Mouse (Mus musculus) CH12.LX (cell line): ENCODE results near the gene Cadm1. TPM values are rescaled to one million over a fixed set of nuclear protein-coding genes. Genes with fewer than 3 reads are reported as not detected.

Experiments
- DNase-seq: peaks from one replicate; pipeline ENCODE4 v3.0.0-alpha.2; 2013; ENCODE audit errors: extremely low read depth
- H3K27ac ChIP-seq: 2 replicates; pipeline ENCODE4 v1.5.1; 2012; ENCODE audit warnings: low read depth, mild to moderate bottlenecking, control low read depth, moderate library complexity; ENCODE audit not compliant: insufficient read depth
- H3K27me3 ChIP-seq: replicated peaks from 2 replicates; pipeline ENCODE3; 2012; ENCODE audit warnings: inconsistent platforms
- H3K36me3 ChIP-seq, 2 experiments: replicated peaks in 1 of 2; 2 replicates each; pipeline versions ENCODE3 to v1.6.1; 2012; ENCODE audit warnings: inconsistent platforms in 1 of 2, low read length in 1 of 2, mild to moderate bottlenecking in 1 of 2, mixed read lengths in 1 of 2, moderate library complexity in 1 of 2; ENCODE audit not compliant: control insufficient read depth in 1 of 2, insufficient read depth in 1 of 2
- H3K4me1 ChIP-seq, 2 experiments: 2 replicates each; pipeline ENCODE4 v1.6.1; 2012; ENCODE audit warnings: inconsistent platforms in 1 of 2, moderate library complexity in 1 of 2; ENCODE audit not compliant: insufficient read depth in 2 of 2, control insufficient read depth in 1 of 2
- H3K4me2 ChIP-seq: 2 replicates; pipeline ENCODE4 v1.6.1; 2012; ENCODE audit warnings: low read depth, mild to moderate bottlenecking, control low read depth; ENCODE audit not compliant: poor library complexity, insufficient read depth, severe bottlenecking
- H3K4me3 ChIP-seq, 3 experiments: fragments of 150-350 bp in 1 of 3; sonication (generic) in 1 of 3; replicated peaks in 1 of 3; 2 replicates each; pipeline versions ENCODE3 to v1.5.1; 2011 to 2012; ENCODE audit warnings: low read depth in 2 of 3, low read length in 2 of 3, mild to moderate bottlenecking in 2 of 3, moderate library complexity in 2 of 3, control low read depth in 1 of 3, improper control_type of control experiment in 1 of 3, inconsistent platforms in 1 of 3, mixed read lengths in 1 of 3; ENCODE audit not compliant: poor library complexity in 1 of 3
- H3K79me2 ChIP-seq: replicated peaks from 2 replicates; pipeline ENCODE4 v1.6.1; 2012; ENCODE audit warnings: mild to moderate bottlenecking, moderate library complexity; ENCODE audit not compliant: control insufficient read depth, poor library complexity, insufficient read depth, severe bottlenecking; ENCODE audit errors: extremely low read depth
- H3K9ac ChIP-seq: 2 replicates; pipeline ENCODE4 v1.6.1; 2012; ENCODE audit warnings: low read depth, mild to moderate bottlenecking, control low read depth, moderate library complexity; ENCODE audit not compliant: insufficient read depth
- H3K9me3 ChIP-seq: replicated peaks from 2 replicates; pipeline ENCODE3; 2012; ENCODE audit warnings: low read length, inconsistent platforms, mixed read lengths
- BHLHE40 ChIP-seq: IDR thresholded peaks from 2 replicates; pipeline ENCODE4 v1.6.1; 2011; ENCODE audit warnings: mild to moderate bottlenecking, low read depth, low read length, improper control_type of control experiment
- E2F4 ChIP-seq: IDR thresholded peaks from 2 replicates; pipeline ENCODE4 v1.6.1; 2011; ENCODE audit warnings: low read depth, low read length, improper control_type of control experiment; ENCODE audit not compliant: insufficient replicate concordance
- HCFC1 ChIP-seq: IDR thresholded peaks from 2 replicates; pipeline ENCODE4 v1.6.1; 2012; ENCODE audit warnings: low read depth, mild to moderate bottlenecking, inconsistent platforms, low read length, improper control_type of control experiment
- IRF4 ChIP-seq: IDR thresholded peaks from 2 replicates; pipeline ENCODE4 v1.6.1; 2014; ENCODE audit warnings: low read depth, mild to moderate bottlenecking, inconsistent platforms, low read length, improper control_type of control experiment
- MAFK ChIP-seq: IDR thresholded peaks from 2 replicates; pipeline ENCODE4 v1.6.1; 2011; ENCODE audit warnings: low read length, improper control_type of control experiment; ENCODE audit not compliant: insufficient replicate concordance
- MAZ ChIP-seq: IDR thresholded peaks from 2 replicates; pipeline ENCODE4 v1.6.1; 2012; ENCODE audit warnings: low read depth, mild to moderate bottlenecking, inconsistent platforms, low read length, improper control_type of control experiment, moderate library complexity
- MYC ChIP-seq: IDR thresholded peaks from 2 replicates; pipeline ENCODE4 v1.6.1; 2011; ENCODE audit warnings: low read depth, mild to moderate bottlenecking, improper control_type of control experiment, low read length
- POLR2A ChIP-seq: IDR thresholded peaks from 2 replicates; pipeline ENCODE4 v1.6.1; 2011; ENCODE audit warnings: low read depth, mild to moderate bottlenecking, improper control_type of control experiment, low read length
- POLR2AphosphoS2 ChIP-seq: IDR thresholded peaks from 2 replicates; pipeline ENCODE4 v1.6.1; 2011; ENCODE audit warnings: low read depth, low read length, improper control_type of control experiment
- RAD21 ChIP-seq: IDR thresholded peaks from 2 replicates; pipeline ENCODE4 v1.6.1; 2011; ENCODE audit warnings: low read depth, mild to moderate bottlenecking, low read length, improper control_type of control experiment, moderate library complexity
- SIN3A ChIP-seq: IDR thresholded peaks from 2 replicates; pipeline ENCODE4 v1.6.1; 2012; ENCODE audit warnings: low read length, improper control_type of control experiment, inconsistent platforms
- TCF12 ChIP-seq: IDR thresholded peaks from 2 replicates; pipeline ENCODE4 v1.6.1; 2014; ENCODE audit warnings: low read depth, mild to moderate bottlenecking, inconsistent platforms, low read length, improper control_type of control experiment
- UBTF ChIP-seq: IDR thresholded peaks from 2 replicates; pipeline ENCODE4 v1.6.1; 2012; ENCODE audit warnings: low read depth, mild to moderate bottlenecking, inconsistent platforms, low read length, improper control_type of control experiment, moderate library complexity
- USF1 ChIP-seq: IDR thresholded peaks from 2 replicates; pipeline ENCODE4 v1.6.1; 2014; ENCODE audit warnings: low read depth, mild to moderate bottlenecking, inconsistent platforms, low read length, improper control_type of control experiment
- USF2 ChIP-seq: conservative IDR thresholded peaks from 2 replicates; pipeline ENCODE4 v1.6.1; 2011; ENCODE audit warnings: low read depth, low read length, improper control_type of control experiment
- ZC3H11A ChIP-seq: IDR thresholded peaks from 2 replicates; pipeline ENCODE4 v1.6.1; 2012; ENCODE audit warnings: low read depth, mild to moderate bottlenecking, inconsistent platforms, low read length, improper control_type of control experiment
- dilution Hi-C: fragments of 300-500 bp; cut with MboI; formaldehyde crosslinking; loops from 2 replicates; pipeline ENCODE4 v1.14.3; 2020; ENCODE audit warnings: low sequenced_read_pairs; ENCODE audit not compliant: extremely low pct_unique_long_range_greater_than_20kb, extremely low pct_ligation_motif_present
- in situ Hi-C: fragments of 300-500 bp; cut with MboI; formaldehyde crosslinking; loops from 3 replicates; pipeline ENCODE4 v1.14.3; 2019; ENCODE audit warnings: low sequenced_read_pairs, low pct_ligation_motif_present, low pct_unique_long_range_greater_than_20kb, mixed read lengths
- polyA plus RNA-seq: library from polyadenylated mRNA; unstranded; fragments of >175 nt; gene quantifications from 2 replicates; pipeline ENCODE4 v1.2.1, GENCODE M21; 2012; ENCODE audit warnings: low read depth; ENCODE audit not compliant: insufficient read length
- total RNA-seq, 2 experiments: library from RNA; depleted of rRNA; stranded (reverse); fragments of 300-350 nt in 1 of 2; fragments of >200 nt in 1 of 2; gene quantifications; 2 replicates each; pipeline ENCODE4 v1.2.3; 2012 to 2014

Cadm1 gene
- total and polyA plus RNA-seq, 3 experiments = not detected

GRCm38 (mm10) chr9:47530544-47530921 lies 560 bp downstream of the Cadm1 start:
- Histone ChIP-seq H3K4me1 (no peaks in the 10 kb centered on the region), H3K9ac (no peak overlapping the region), H3K27me3 (no peaks in the 10 kb centered on the region), H3K4me3 (no peak overlapping the region), H3K79me2 (no peaks in the 10 kb centered on the region), H3K27ac (no peak overlapping the region)
- no peak for TF ChIP-seq SIN3A
- no peak for TF ChIP-seq MAFK
- TF ChIP-seq UBTF = no peak
- TF ChIP-seq POLR2A = no peak
- TF ChIP-seq MAZ = no peak
- no peak for TF ChIP-seq RAD21
- no peak for TF ChIP-seq BHLHE40
- TF ChIP-seq TCF12 = no peak
- TF ChIP-seq MYC = no peak
- TF ChIP-seq, all 38 proteins: peak for 0
- Histone ChIP-seq H3K9me3 (peaks cover 73% of the 10 kb centered on the region), H3K36me3 (no peaks in the 10 kb centered on the region), H3K4me2 (no peak overlapping the region)
- dilution Hi-C loops (no loop called here), in situ Hi-C loops (no loop called here)
- DNase-seq = no peak

- H3K36me3 ChIP-seq = no peaks in the 10 kb centered on the region
- H3K9ac ChIP-seq = no peak overlapping the region
- TF ChIP-seq UBTF (no peak), HCFC1 (no peak), IRF4 (no peak), POLR2AphosphoS2 (no peak), SIN3A (no peak), E2F4 (no peak), BHLHE40 (no peak), USF1 (no peak), USF2 (no peak), ZC3H11A (no peak)
- no peaks in the 10 kb centered on the region for H3K79me2 ChIP-seq
- H3K27ac ChIP-seq = no peak overlapping the region
- H3K4me1 ChIP-seq = no peaks in the 10 kb centered on the region
- in situ Hi-C loops = no loop called here
- no peak overlapping the region for H3K4me2 ChIP-seq
- no peak overlapping the region for H3K4me3 ChIP-seq
- H3K27me3 ChIP-seq = no peaks in the 10 kb centered on the region
- dilution Hi-C loops = no loop called here
- no peak for DNase-seq
- peaks cover 69% of the 10 kb centered on the region for H3K9me3 ChIP-seq
These were observed 1.2 kb downstream of the Cadm1 start for GRCm38 (mm10) chr9:47530922-47531850.
